Mouse (Mus musculus) limb, embryonic 12.5 days (tissue): ENCODE data around the gene Abcg2. TPM values are rescaled to one million over a fixed set of nuclear protein-coding genes. Genes with fewer than 3 reads are reported as not detected.
"Not testable (repeated sequence)": the region's sequence is repeated elsewhere in the genome, so short reads cannot be mapped to it uniquely, and the experiment has no call there.

Experiments used
- ATAC-seq: fragments of 200-750 bp; cut with Nextera tagmentation; 2 replicates; pipeline ENCODE4 v1.8.0; 2017; ENCODE audit warnings: low read depth, moderate TSS enrichment; ENCODE audit not compliant: insufficient number of reproducible peaks, insufficient read depth, low FRiP score, low TSS enrichment
- H3K27ac ChIP-seq: fragments of 300-500 bp; sonication (generic); 2 replicates; pipeline ENCODE4 v1.5.1; 2016; ENCODE audit warnings: mild to moderate bottlenecking, moderate library complexity
- H3K27me3 ChIP-seq: fragments of 300-500 bp; sonication (generic); 2 replicates; pipeline ENCODE4 v1.6.1; 2016; ENCODE audit warnings: mild to moderate bottlenecking, moderate library complexity
- H3K36me3 ChIP-seq: fragments of 300-500 bp; sonication (generic); 2 replicates; pipeline ENCODE4 v1.6.1; 2016; ENCODE audit warnings: mild to moderate bottlenecking, moderate library complexity
- H3K4me1 ChIP-seq: fragments of 300-500 bp; sonication (generic); replicated peaks from 2 replicates; pipeline ENCODE4 v1.6.1; 2016
- H3K4me2 ChIP-seq: fragments of 300-500 bp; sonication (generic); 2 replicates; pipeline ENCODE4 v1.6.1; 2016; ENCODE audit warnings: mild to moderate bottlenecking, moderate library complexity
- H3K4me3 ChIP-seq: fragments of 300-500 bp; sonication (generic); replicated peaks from 2 replicates; pipeline ENCODE4 v1.5.1; 2016; ENCODE audit warnings: mild to moderate bottlenecking
- H3K9ac ChIP-seq: fragments of 300-500 bp; sonication (generic); replicated peaks from 2 replicates; pipeline ENCODE4 v1.6.1; 2016; ENCODE audit warnings: mild to moderate bottlenecking, moderate library complexity
- H3K9me3 ChIP-seq: fragments of 300-500 bp; sonication (generic); 2 replicates; pipeline ENCODE4 v1.6.1; 2016; ENCODE audit warnings: mild to moderate bottlenecking, moderate library complexity
- WGBS: fragments of 180-500 bp; shearing (Covaris S2); methylation state at CpG from one replicate; pipeline ENCODE4 v1.1.7; 2016; 5-methylcytosine and 5-hydroxymethylcytosine counted together
- polyA plus RNA-seq: library from polyadenylated mRNA; unstranded; fragments of >200 nt; fragmentation: Nextera tagmentation; extraction: Ambion mirVana; gene quantifications from 2 replicates; pipeline ENCODE4 v1.2.1, GENCODE M21; 2016

Abcg2 gene
- polyA plus RNA-seq, 1 experiment from 2014 or later: 48.5 TPM

- H3K9ac ChIP-seq, H3K4me1 ChIP-seq, H3K4me2 ChIP-seq, H3K27ac ChIP-seq, H3K4me3 ChIP-seq, H3K27me3 ChIP-seq, H3K9me3 ChIP-seq, H3K36me3 ChIP-seq, ATAC-seq: not testable (repeated sequence)
Measured at GRCm38 (mm10) chr6:58602991-58603390, 18.7 kb downstream of the Abcg2 start.

- H3K4me2 ChIP-seq, H3K27ac ChIP-seq, H3K4me3 ChIP-seq, H3K4me1 ChIP-seq, H3K9me3 ChIP-seq, H3K27me3 ChIP-seq, H3K36me3 ChIP-seq, H3K9ac ChIP-seq: not testable (repeated sequence)
- 66% methylated on average over 3 of the region's 3 CpGs for WGBS
- peak; percentile 61; the same call in 1 of the 2 replicates for ATAC-seq
Measured at GRCm38 (mm10) chr6:58603485-58604090, 19.3 kb downstream of the Abcg2 start.

DNA sequence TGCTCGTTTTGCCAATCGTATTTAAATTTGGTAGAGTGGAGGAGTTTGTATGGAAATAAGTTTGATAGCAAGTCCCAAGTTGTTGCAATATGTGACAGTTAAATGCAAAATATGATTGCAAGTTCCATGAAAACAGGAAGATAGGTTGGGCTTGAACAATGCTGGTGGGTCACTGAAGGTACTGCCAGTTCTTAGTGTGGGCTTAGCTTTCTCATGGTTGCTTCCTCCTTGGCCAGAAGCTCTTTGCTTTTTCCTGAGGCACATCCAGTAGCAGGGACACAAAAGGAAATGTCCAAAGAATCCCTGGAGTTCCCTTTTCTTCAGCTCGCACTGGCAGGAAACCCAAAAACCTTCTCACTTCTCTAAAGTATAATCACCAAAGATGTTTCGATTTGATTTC is 22.3 kb downstream of the Abcg2 start:
- no peaks in the 10 kb centered on the region for H3K27me3 ChIP-seq
- no peak overlapping the region for H3K4me3 ChIP-seq
- no peak overlapping the region for H3K27ac ChIP-seq
- ATAC-seq: no peak
- H3K36me3 ChIP-seq: no peaks in the 10 kb centered on the region
- H3K9me3 ChIP-seq: 0 out of 2 replicates have a peak, but pooled peaks cover 6% of the 10 kb centered on the region
- WGBS: 86% methylated on average over 4 of the region's 4 CpGs
- H3K4me1 ChIP-seq: no peaks in the 10 kb centered on the region
- no peak overlapping the region for H3K9ac ChIP-seq
- no peak overlapping the region for H3K4me2 ChIP-seq

- 76% methylated on average over 2 of the region's 2 CpGs for WGBS
- Histone ChIP-seq H3K27ac (no peak overlapping the region), H3K9me3 (0 out of 2 replicates have a peak, but pooled peaks cover 6% of the 10 kb centered on the region), H3K9ac (no peak overlapping the region), H3K4me3 (no peak overlapping the region), H3K27me3 (no peaks in the 10 kb centered on the region), H3K36me3 (no peaks in the 10 kb centered on the region), H3K4me2 (no peak overlapping the region), H3K4me1 (no peaks in the 10 kb centered on the region)
- ATAC-seq: no peak
Measured at GRCm38 (mm10) chr6:58608422-58608821, 24.1 kb downstream of the Abcg2 start.

GRCm38 (mm10) chr6:58609919-58610759 is 25.8 kb downstream of the Abcg2 start:
- no peak overlapping the region for H3K9ac ChIP-seq
- H3K27ac ChIP-seq: no peak overlapping the region
- no peak overlapping the region for H3K4me2 ChIP-seq
- 0 out of 2 replicates have a peak, but pooled peaks cover 6% of the 10 kb centered on the region for H3K9me3 ChIP-seq
- no peaks in the 10 kb centered on the region for H3K4me1 ChIP-seq
- no peaks in the 10 kb centered on the region for H3K27me3 ChIP-seq
- H3K4me3 ChIP-seq: no peak overlapping the region
- H3K36me3 ChIP-seq: no peaks in the 10 kb centered on the region
- 82% methylated on average over 6 of the region's 6 CpGs for WGBS
- 0 out of 2 replicates have a peak, but pooled peaks have one; percentile 45 for ATAC-seq

DNA sequence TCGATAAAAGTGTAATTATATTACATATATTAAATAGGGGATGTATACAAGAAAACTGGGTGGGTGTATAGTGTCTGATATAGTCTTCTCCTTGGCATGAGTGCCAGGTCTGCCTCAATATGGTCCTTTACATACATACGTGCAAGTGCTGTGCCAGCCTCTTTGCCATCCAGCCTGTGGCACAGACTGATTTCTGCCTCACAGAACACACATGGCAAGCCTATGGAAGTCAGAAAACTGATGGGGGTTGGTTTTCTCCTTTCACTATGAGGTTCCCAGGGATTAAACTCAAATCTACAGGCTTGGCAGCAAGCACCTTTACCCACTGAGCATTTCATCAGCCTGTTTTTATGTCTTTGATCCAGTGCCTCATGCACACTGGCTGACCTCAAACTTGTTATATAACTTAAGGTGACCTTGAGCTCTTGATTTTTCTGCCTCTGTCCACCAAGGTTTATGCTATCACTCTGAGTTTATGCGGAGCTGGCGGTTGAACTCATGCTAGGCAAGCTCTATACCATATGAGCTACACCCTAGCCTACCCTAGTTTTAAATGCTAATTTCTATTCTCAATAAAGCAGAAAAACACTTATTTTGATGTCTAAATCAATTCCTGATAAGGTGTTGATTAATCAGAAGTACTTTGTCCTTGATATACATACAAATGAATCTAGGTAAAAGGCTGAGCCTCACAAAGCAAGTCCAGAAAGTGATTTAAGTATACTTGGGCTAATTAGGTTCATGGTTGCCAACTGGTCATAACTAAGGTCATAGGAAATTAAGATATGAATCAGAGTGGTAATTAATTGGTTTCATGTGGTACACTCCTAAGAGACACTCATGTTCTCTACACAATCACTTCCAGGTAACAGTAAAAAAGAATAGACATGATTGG is 26.7 kb downstream of the Abcg2 start:
- WGBS: 68% methylated on average over 4 of the region's 4 CpGs
- no peaks in the 10 kb centered on the region for H3K36me3 ChIP-seq

GRCm38 (mm10) chr6:58624126-58624525 is 39.8 kb downstream of the Abcg2 start:
- Histone ChIP-seq H3K4me2 (no peak overlapping the region), H3K27me3 (no peaks in the 10 kb centered on the region), H3K4me3 (no peak overlapping the region), H3K4me1 (no peaks in the 10 kb centered on the region), H3K36me3 (no peaks in the 10 kb centered on the region), H3K9me3 (no peaks in the 10 kb centered on the region), H3K27ac (no peak overlapping the region), H3K9ac (no peak overlapping the region)
- 87% methylated on average over 5 of the region's 5 CpGs for WGBS
- no peak for ATAC-seq

More for the DNA sequence above, 26.7 kb downstream of the Abcg2 start:
- ATAC-seq: peak; percentile 54
- Histone ChIP-seq H3K27me3 (no peaks in the 10 kb centered on the region), H3K27ac (no peak overlapping the region), H3K9me3 (0 out of 2 replicates have a peak, but pooled peaks cover 6% of the 10 kb centered on the region), H3K4me2 (no peak overlapping the region), H3K4me3 (no peak overlapping the region), H3K9ac (no peak overlapping the region), H3K4me1 (no peaks in the 10 kb centered on the region)

GRCm38 (mm10) chr6:58629238-58629637 is 44.9 kb downstream of the Abcg2 start:
- ATAC-seq: no peak
- no peaks in the 10 kb centered on the region for H3K9me3 ChIP-seq
- H3K4me1 ChIP-seq: no peaks in the 10 kb centered on the region
- no peak overlapping the region for H3K4me3 ChIP-seq
- H3K27ac ChIP-seq: no peak overlapping the region
- no peaks in the 10 kb centered on the region for H3K27me3 ChIP-seq
- H3K9ac ChIP-seq: no peak overlapping the region
- no peaks in the 10 kb centered on the region for H3K36me3 ChIP-seq
- no peak overlapping the region for H3K4me2 ChIP-seq
- WGBS: 87% methylated on average over 2 of the region's 2 CpGs

DNA sequence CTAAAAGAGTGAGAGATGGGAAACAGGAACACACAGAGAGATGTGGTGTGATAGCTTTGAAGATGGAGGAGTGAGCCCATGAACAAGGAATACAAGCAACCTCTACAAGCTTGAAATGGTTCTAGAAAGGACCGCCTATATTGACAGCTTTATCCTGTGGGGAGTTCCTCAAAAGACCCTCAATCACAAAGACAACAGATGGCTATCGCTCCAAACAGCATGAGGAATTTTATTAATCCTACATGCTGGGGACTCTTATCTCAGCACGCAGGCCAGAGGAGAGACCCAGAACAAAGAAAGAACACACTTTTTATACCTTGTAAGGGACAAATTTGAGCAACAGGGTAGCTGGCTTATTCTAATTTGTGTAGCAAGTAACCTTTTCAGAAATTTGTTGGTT is 48.1 kb downstream of the Abcg2 start:
- WGBS: 71% methylated on average over 3 of the region's 3 CpGs
- H3K36me3 ChIP-seq: no peaks in the 10 kb centered on the region
- H3K9ac ChIP-seq: no peak overlapping the region
- no peaks in the 10 kb centered on the region for H3K9me3 ChIP-seq
- H3K27ac ChIP-seq: no peak overlapping the region
- H3K4me3 ChIP-seq: no peak overlapping the region
- ATAC-seq: no peak
- no peak overlapping the region for H3K4me2 ChIP-seq
- no peaks in the 10 kb centered on the region for H3K4me1 ChIP-seq
- H3K27me3 ChIP-seq: no peaks in the 10 kb centered on the region

GRCm38 (mm10) chr6:58633731-58634130 is 49.4 kb downstream of the Abcg2 start:
- no peak overlapping the region for H3K4me3 ChIP-seq
- no peak for ATAC-seq
- no peaks in the 10 kb centered on the region for H3K9me3 ChIP-seq
- 81% methylated on average over 4 of the region's 4 CpGs for WGBS
- no peaks in the 10 kb centered on the region for H3K27me3 ChIP-seq
- H3K4me1 ChIP-seq: peaks cover 3% of the 10 kb centered on the region; the same call in 1 of the 2 replicates
- H3K27ac ChIP-seq: no peak overlapping the region
- H3K36me3 ChIP-seq: no peaks in the 10 kb centered on the region
- H3K9ac ChIP-seq: no peak overlapping the region
- no peak overlapping the region for H3K4me2 ChIP-seq

DNA sequence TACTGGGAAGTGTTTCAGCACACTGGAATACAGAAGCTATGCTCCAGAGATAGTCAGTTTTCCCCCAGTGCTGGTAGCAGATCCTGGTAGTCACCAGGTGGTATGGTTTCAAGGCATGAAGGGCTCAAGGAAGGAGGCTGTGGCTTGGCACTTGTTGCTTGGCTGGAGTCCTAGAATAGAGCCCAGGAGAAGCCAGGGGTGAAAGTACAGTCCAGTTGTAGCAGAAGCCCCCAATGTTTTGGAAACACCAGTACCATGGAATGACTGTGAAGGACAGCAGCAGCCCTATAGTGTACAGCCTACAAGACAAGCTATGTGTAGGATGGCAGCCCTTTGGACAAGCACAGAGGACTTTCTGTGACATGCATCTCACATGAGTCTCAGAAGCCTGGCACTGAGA is 54.2 kb downstream of the Abcg2 start:
- Histone ChIP-seq H3K27ac (no peak overlapping the region), H3K27me3 (no peaks in the 10 kb centered on the region), H3K36me3 (no peaks in the 10 kb centered on the region), H3K9ac (no peak overlapping the region), H3K4me2 (no peak overlapping the region), H3K4me1 (peaks cover 17% of the 10 kb centered on the region; the same call in 1 of the 2 replicates), H3K9me3 (no peaks in the 10 kb centered on the region), H3K4me3 (no peak overlapping the region)
- no peak for ATAC-seq
